Mouse (Mus musculus): Measurements from ENCODE around the gene Prg2.

DNA sequence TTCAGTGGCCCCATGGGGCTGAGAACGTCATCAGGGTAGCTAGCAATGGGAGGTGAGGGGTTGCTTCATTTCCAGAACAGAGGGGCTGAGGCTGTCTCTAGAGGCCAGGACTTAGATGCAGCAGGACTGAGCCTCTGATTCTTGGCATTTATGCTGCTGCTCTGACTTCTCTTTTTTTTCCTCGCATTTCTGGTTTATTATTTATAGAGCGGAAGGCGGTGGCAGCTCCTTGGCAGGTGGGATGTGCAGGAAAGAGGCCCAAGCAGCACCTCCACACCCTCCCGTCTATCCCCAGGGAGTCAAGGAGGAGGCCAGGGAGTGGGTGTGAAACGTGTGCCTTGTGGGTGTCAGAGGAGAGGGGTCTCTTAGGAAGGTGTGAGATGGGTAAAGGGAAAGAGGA, 50.7 kb downstream of the Prg2 start:
- TF ChIP-seq CTCF (IDR thresholded peaks at IDR 0.05; ENCODE audit: low read depth, low read length) (no peak), POLR2AphosphoS5 (IDR thresholded peaks at IDR 0.05; ENCODE audit: insufficient replicate concordance, low read depth, low read length) (no peak), GATA1 (IDR thresholded peaks at IDR 0.05; ENCODE audit: borderline replicate concordance, low read length) (no peak)

Measured in G1E (cell line).